Mouse (Mus musculus) ES-Bruce4 (cell line): ENCODE results near the gene Tent2.

Source experiments
- CTCF ChIP-seq: IDR thresholded peaks from one replicate; pipeline ENCODE4 v1.8.1; 2011; ENCODE audit warnings: low read depth, low read length
- EP300 ChIP-seq: IDR thresholded peaks from 2 replicates; pipeline ENCODE4 v1.6.1; 2011; ENCODE audit warnings: low read depth, low read length; ENCODE audit not compliant: insufficient read depth
- POLR2A ChIP-seq: IDR thresholded peaks from one replicate; pipeline ENCODE4 v1.8.1; 2011; ENCODE audit warnings: low read length; ENCODE audit not compliant: insufficient read depth

DNA sequence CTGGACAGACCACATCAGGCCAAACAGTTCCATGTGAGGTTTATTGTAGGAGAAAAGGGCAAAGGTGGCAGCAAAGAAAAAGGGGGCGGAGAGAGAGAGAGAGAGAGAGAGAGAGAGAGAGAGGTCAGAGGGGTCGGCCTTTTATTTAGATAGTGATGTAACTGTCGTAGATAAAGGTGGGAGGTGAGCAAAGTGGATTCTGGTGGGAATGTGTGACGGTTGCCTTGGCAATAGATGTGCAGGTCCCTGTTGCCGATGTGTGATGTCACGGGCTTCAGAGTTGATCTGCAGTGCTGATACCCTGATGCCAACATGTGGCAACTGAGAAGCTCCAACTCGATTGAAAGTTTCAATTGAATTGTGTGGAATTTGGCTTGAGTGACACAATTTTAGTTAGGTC is 40.1 kb upstream of the Tent2 start:
- TF ChIP-seq POLR2A (no peak), CTCF (no peak), EP300 (no peak)
